In genomic region chr3:97764152-97764551, GRCm38 (mm10) we compare ENCODE assay signal across 10 mouse cellular contexts.
DNase-seq lines count a peak whose midpoint lies in the region; ATAC-seq and TF ChIP-seq lines count a peak whose summit lies in the region.
"Had no signal": no experiment of that assay in that cellular context is flagged by ENCODE, and none has a peak within 500 bp of the region (broad histone marks: within the 10 kb centered on the region; RNA-seq: fewer than 3 reads in every experiment).

No protein-coding gene starts in this region.

- TF ChIP-seq CTCF in left cerebral cortex, adult 2 months (IDR thresholded peaks at IDR 0.05): no peak
- no peak for TF ChIP-seq CTCF in forebrain, postnatal 0 days (IDR thresholded peaks at IDR 0.05; ENCODE audit: low read depth)
- TF ChIP-seq CTCF in kidney, postnatal 0 days (IDR thresholded peaks at IDR 0.05; ENCODE audit: low read depth): no peak

- H3K27me3 ChIP-seq in forebrain, postnatal 0 days (ENCODE audit: insufficient read depth, low read length): no peaks in the 10 kb centered on the region
- H3K27me3 ChIP-seq in kidney, postnatal 0 days (ENCODE audit: insufficient read depth, low read length): no peaks in the 10 kb centered on the region
- H3K27me3 ChIP-seq in neural tube, embryonic 14.5 days (ENCODE audit: control insufficient read depth, insufficient read depth, low read length): no peaks in the 10 kb centered on the region
- H3K27me3 ChIP-seq: CH12.LX had no signal

- H3K27ac ChIP-seq in left cerebral cortex, adult 2 months: no peak overlapping the region
- H3K27ac ChIP-seq in forebrain, postnatal 0 days (ENCODE audit: low read depth, low read length): 0 out of 2 replicates have a peak overlapping the region, but pooled peaks have one; percentile 4
- peak overlapping the region; percentile 15 for H3K27ac ChIP-seq in kidney, postnatal 0 days
- H3K27ac ChIP-seq in neural tube, embryonic 14.5 days (ENCODE audit: low read depth, low read length): no peak overlapping the region

- H3K4me1 ChIP-seq in forebrain, postnatal 0 days (ENCODE audit: insufficient read depth): peaks cover 36% of the 10 kb centered on the region
- H3K4me1 ChIP-seq in kidney, postnatal 0 days (replicated peaks; ENCODE audit: insufficient read depth, low read length): peaks cover 10% of the 10 kb centered on the region
- peaks cover 28% of the 10 kb centered on the region for H3K4me1 ChIP-seq in neural tube, embryonic 14.5 days (ENCODE audit: control insufficient read depth, insufficient read depth, low read length)

- peaks cover 12% of the 10 kb centered on the region; the same call in 1 of the 2 replicates for H3K36me3 ChIP-seq in forebrain, postnatal 0 days (ENCODE audit: insufficient read depth)
- H3K36me3 ChIP-seq in kidney, postnatal 0 days (ENCODE audit: insufficient read depth, low read length): no peaks in the 10 kb centered on the region
- H3K36me3 ChIP-seq in neural tube, embryonic 14.5 days (ENCODE audit: control insufficient read depth, insufficient read depth, low read length): no peaks in the 10 kb centered on the region

- intact Hi-C loops in left cerebral cortex, adult 2 months (cut with DNase I): no loop called here

- H3K4me2 ChIP-seq in forebrain, postnatal 0 days (ENCODE audit: low read depth): peak overlapping the region; percentile 50
- peak overlapping the region; percentile 35; the same call in 1 of the 2 replicates for H3K4me2 ChIP-seq in kidney, postnatal 0 days (ENCODE audit: low read length)
- peak overlapping the region; percentile 46 for H3K4me2 ChIP-seq in neural tube, embryonic 14.5 days (ENCODE audit: low read depth, low read length)

- peak overlapping the region; percentile 48 for H3K9ac ChIP-seq in forebrain, postnatal 0 days
- H3K9ac ChIP-seq in kidney, postnatal 0 days (ENCODE audit: low read depth, low read length): no peak overlapping the region
- H3K9ac ChIP-seq in neural tube, embryonic 14.5 days (replicated peaks; ENCODE audit: low read depth, low read length): peak overlapping the region; percentile 33; the same call in 1 of the 2 replicates

- no peak for DNase-seq in left cerebral cortex, adult 2 months (ENCODE audit: extremely low spot score in 1 of 2, low spot score in 2 of 2)
- no peak for DNase-seq in left cerebral cortex, adult 8-10 months (ENCODE audit: low spot score in 2 of 2)
- DNase-seq in forebrain, postnatal 0 days: no peak
- no peak for DNase-seq in kidney, postnatal 0 days (ENCODE audit: low spot score)
- no peak for DNase-seq in embryo, embryonic 10 days (ENCODE audit: low spot score)
- no peak for DNase-seq in thymus, postnatal 14 days
- DNase-seq in layer of hippocampus, adult 8-10 months (ENCODE audit: low spot score in 2 of 2): no peak
- DNase-seq: heart, adult 18-20 months had no signal

- no peak for ATAC-seq in forebrain, postnatal 0 days
- ATAC-seq in kidney, postnatal 0 days (replicated peaks; ENCODE audit: low FRiP score, low read depth): no peak
- no peak for ATAC-seq in neural tube, embryonic 14.5 days (ENCODE audit: low read depth)

- WGBS in forebrain, postnatal 0 days: 32% methylated on average over 5 of the region's 5 CpGs
- WGBS in kidney, postnatal 0 days: 62% methylated on average over 5 of the region's 5 CpGs
- WGBS in neural tube, embryonic 14.5 days: 59% methylated on average over 5 of the region's 5 CpGs

- H3K9me3 ChIP-seq in forebrain, postnatal 0 days (ENCODE audit: low read length): no peaks in the 10 kb centered on the region
- H3K9me3 ChIP-seq in kidney, postnatal 0 days (replicated peaks; ENCODE audit: low read length): no peaks in the 10 kb centered on the region
- no peaks in the 10 kb centered on the region for H3K9me3 ChIP-seq in neural tube, embryonic 14.5 days (ENCODE audit: control insufficient read depth, low read length)

- peak overlapping the region; percentile 21 for H3K4me3 ChIP-seq in left cerebral cortex, adult 2 months
- H3K4me3 ChIP-seq in forebrain, postnatal 0 days (ENCODE audit: low read depth, low read length): peak overlapping the region; percentile 35
- no peak overlapping the region for H3K4me3 ChIP-seq in kidney, postnatal 0 days (replicated peaks; ENCODE audit: low read depth, low read length)
- H3K4me3 ChIP-seq in neural tube, embryonic 14.5 days (ENCODE audit: low read depth, low read length): peak overlapping the region; percentile 25

Comparison
In these comparisons a context has a peak if more than half of its experiments do, and no peak if none do; other contexts are left out.
1. H3K27ac ChIP-seq: peak in forebrain, postnatal 0 days (single experiment) and kidney, postnatal 0 days (single experiment); none in left cerebral cortex, adult 2 months (single experiment) and neural tube, embryonic 14.5 days (single experiment).
2. Peak in every context shown above with its lines, with median percentiles within 50 percentile points of each other: H3K4me2 ChIP-seq.